Mouse (Mus musculus): ENCODE results near the gene Synj2. TPM values are rescaled to one million over a fixed set of nuclear protein-coding genes. Genes with fewer than 3 reads are reported as not detected.

Synj2 gene
- polyA plus RNA-seq, 1 experiment from 2014 or later = 0.62 TPM

DNA sequence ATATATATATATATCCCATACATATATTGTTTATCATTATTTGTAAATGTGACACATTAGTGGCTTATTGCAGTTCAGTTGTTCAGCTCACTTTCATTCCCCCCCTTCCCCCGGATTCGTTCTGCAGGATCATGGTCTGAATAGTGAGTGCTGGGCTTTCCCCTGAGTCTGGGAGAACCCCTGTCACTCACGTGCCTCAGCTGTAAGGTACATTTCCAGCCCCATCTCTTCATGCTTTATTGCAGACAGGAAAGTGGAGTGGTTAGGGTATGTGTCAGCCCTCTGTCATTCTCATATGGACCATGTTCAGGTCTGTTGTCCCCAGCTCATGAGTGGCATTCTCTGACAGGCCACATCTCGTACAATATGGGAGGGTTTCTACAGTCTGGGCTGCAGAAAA lies 72.0 kb downstream of the Synj2 start:
- DNase-seq = no peak
- no peak for ATAC-seq
- H3K27ac ChIP-seq (ENCODE audit: low read depth) = no peak overlapping the region
- H3K9me3 ChIP-seq (ENCODE audit: low read length) = no peaks in the 10 kb centered on the region
- H3K9ac ChIP-seq (replicated peaks) = no peak overlapping the region
- 0 out of 2 replicates have a peak, but pooled peaks cover 7% of the 10 kb centered on the region for H3K4me1 ChIP-seq (ENCODE audit: insufficient read depth)
- 81% methylated on average over 4 of the region's 4 CpGs for WGBS (ENCODE audit: insufficient replicate concordance)
- peaks cover 6% of the 10 kb centered on the region; the same call in 1 of the 2 replicates for H3K36me3 ChIP-seq (replicated peaks; ENCODE audit: insufficient read depth, low read length)
- TF ChIP-seq EP300 (IDR thresholded peaks at IDR 0.05; ENCODE audit: low read depth) (no peak), CTCF (IDR thresholded peaks at IDR 0.05; ENCODE audit: low read depth) (no peak)
- no peak overlapping the region for H3K4me3 ChIP-seq (ENCODE audit: low read depth, low read length)
- no peak overlapping the region for H3K4me2 ChIP-seq (ENCODE audit: low read depth, low read length)
- H3K27me3 ChIP-seq (ENCODE audit: insufficient read depth, low read length) = no peaks in the 10 kb centered on the region

DNA sequence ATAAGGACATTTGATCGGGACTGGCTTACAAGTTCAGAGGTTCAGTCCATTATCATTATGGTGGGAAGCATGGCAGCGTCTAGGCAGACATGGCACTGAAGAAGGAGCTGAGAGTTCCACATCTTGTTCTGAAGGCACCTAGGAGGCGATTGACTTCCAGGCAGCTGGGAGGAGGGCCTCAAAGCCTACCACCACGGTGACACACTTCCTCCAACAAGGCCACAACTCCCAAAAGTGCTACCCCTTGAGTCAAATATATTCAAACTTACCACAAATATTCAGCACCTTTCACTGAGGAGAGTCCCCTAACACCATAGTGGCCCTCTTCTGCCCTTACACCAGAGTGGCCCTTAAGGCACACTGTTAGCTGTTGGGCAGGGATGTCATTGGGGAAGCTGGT lies 73.9 kb downstream of the Synj2 start:
- peaks cover 6% of the 10 kb centered on the region; the same call in 1 of the 2 replicates for H3K36me3 ChIP-seq (replicated peaks; ENCODE audit: insufficient read depth, low read length)
- H3K4me3 ChIP-seq (ENCODE audit: low read depth, low read length) = no peak overlapping the region
- no peak for ATAC-seq
- H3K27me3 ChIP-seq (ENCODE audit: insufficient read depth, low read length) = no peaks in the 10 kb centered on the region
- no peak for DNase-seq
- 60% methylated on average over 4 of the region's 4 CpGs for WGBS (ENCODE audit: insufficient replicate concordance)
- H3K27ac ChIP-seq (ENCODE audit: low read depth) = no peak overlapping the region
- peaks cover 12% of the 10 kb centered on the region; the same call in 1 of the 2 replicates for H3K4me1 ChIP-seq (ENCODE audit: insufficient read depth)
- no peak for TF ChIP-seq CTCF (IDR thresholded peaks at IDR 0.05; ENCODE audit: low read depth)
- TF ChIP-seq EP300 (IDR thresholded peaks at IDR 0.05; ENCODE audit: low read depth) = no peak
- H3K4me2 ChIP-seq (ENCODE audit: low read depth, low read length) = no peak overlapping the region
- H3K9ac ChIP-seq (replicated peaks) = no peak overlapping the region
- H3K9me3 ChIP-seq (ENCODE audit: low read length) = no peaks in the 10 kb centered on the region

DNA sequence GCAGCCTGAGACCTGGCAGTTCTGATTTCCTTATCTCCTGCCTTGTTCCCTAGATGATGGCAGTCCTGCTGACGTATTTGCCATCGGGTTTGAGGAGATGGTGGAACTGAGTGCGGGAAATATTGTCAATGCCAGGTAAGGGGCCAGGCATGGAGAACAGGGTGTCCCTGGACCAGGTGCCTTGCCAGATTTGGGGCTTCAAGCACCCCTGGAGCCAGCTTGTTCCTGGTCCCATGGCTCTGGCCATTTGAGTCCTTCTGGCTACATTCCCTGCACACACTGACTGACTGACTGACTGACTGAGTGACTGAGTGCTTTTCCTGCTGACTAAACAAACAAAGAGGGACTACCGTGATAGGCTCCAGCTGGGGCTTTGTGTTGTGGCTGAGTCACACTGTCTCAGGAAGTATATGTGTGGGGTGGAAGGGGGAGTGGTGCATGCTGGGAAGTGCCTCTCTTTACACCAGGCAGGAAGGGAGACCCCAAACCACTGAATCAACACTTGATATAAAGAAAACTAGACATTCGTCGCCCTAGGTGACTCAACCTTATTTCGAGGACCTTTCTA lies 75.2 kb downstream of the Synj2 start:
- Histone ChIP-seq H3K9me3 (ENCODE audit: low read length) (no peaks in the 10 kb centered on the region), H3K4me3 (ENCODE audit: low read depth, low read length) (no peak overlapping the region), H3K4me1 (ENCODE audit: insufficient read depth) (peaks cover 12% of the 10 kb centered on the region; the same call in 1 of the 2 replicates), H3K36me3 (replicated peaks; ENCODE audit: insufficient read depth, low read length) (peaks cover 6% of the 10 kb centered on the region; the same call in 1 of the 2 replicates), H3K4me2 (ENCODE audit: low read depth, low read length) (no peak overlapping the region), H3K27me3 (ENCODE audit: insufficient read depth, low read length) (no peaks in the 10 kb centered on the region), H3K27ac (ENCODE audit: low read depth) (no peak overlapping the region), H3K9ac (replicated peaks) (no peak overlapping the region)
- no peak for TF ChIP-seq EP300 (IDR thresholded peaks at IDR 0.05; ENCODE audit: low read depth)
- TF ChIP-seq CTCF (IDR thresholded peaks at IDR 0.05; ENCODE audit: low read depth) = no peak
- ATAC-seq (peak; percentile 61), DNase-seq (no peak)
- WGBS (ENCODE audit: insufficient replicate concordance) = 35% methylated on average over 7 of the region's 7 CpGs

DNA sequence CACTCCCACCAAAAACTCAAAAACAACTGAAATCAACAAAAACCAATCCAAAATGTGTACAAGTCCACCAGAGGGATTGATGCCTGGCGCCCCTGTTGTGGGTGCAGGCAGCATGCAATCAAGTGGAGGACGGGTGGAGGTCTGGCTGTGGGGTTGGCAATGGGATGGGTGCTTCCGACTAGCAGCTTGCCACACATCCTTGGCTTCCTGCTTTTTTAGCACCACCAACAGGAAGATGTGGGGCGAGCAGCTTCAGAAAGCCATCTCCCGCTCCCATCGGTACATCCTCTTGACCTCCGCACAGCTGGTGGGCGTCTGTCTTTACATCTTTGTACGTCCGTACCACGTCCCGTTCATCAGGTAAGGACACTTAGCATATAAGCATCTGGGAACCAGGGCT lies 76.2 kb downstream of the Synj2 start:
- DNase-seq (no peak), ATAC-seq (no peak)
- no peak overlapping the region for H3K4me3 ChIP-seq (ENCODE audit: low read depth, low read length)
- H3K9ac ChIP-seq (replicated peaks) = no peak overlapping the region
- H3K4me1 ChIP-seq (ENCODE audit: insufficient read depth) = peaks cover 12% of the 10 kb centered on the region; the same call in 1 of the 2 replicates
- H3K27me3 ChIP-seq (ENCODE audit: insufficient read depth, low read length) = no peaks in the 10 kb centered on the region
- TF ChIP-seq CTCF (IDR thresholded peaks at IDR 0.05; ENCODE audit: low read depth) (peak; percentile 33), EP300 (IDR thresholded peaks at IDR 0.05; ENCODE audit: low read depth) (no peak)
- H3K9me3 ChIP-seq (ENCODE audit: low read length) = no peaks in the 10 kb centered on the region
- H3K27ac ChIP-seq (ENCODE audit: low read depth) = peak overlapping the region; percentile 60; the same call in 1 of the 2 replicates
- 60% methylated on average over 12 of the region's 12 CpGs for WGBS (ENCODE audit: insufficient replicate concordance)
- peaks cover 6% of the 10 kb centered on the region; the same call in 1 of the 2 replicates for H3K36me3 ChIP-seq (replicated peaks; ENCODE audit: insufficient read depth, low read length)
- H3K4me2 ChIP-seq (ENCODE audit: low read depth, low read length) = no peak overlapping the region

DNA sequence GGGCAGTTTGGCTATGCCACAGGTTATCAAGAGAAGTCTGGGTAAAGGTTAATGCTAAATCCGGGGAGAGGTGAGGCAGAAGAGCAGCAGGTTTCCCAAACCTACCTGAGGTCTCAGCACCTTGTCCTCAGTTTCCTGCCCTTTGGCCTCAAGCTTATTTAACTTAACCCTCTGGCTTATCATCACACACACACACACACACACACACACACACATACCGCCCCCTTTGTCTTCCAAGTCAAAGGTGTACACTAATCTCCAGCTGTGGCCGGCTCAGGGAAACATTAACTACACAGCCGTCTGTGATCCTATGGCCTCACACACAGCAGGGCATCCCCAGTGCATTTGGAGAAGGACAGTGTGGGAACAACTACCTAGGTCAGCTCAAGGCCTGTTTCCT lies 77.3 kb downstream of the Synj2 start:
- Histone ChIP-seq H3K4me2 (ENCODE audit: low read depth, low read length) (no peak overlapping the region), H3K36me3 (replicated peaks; ENCODE audit: insufficient read depth, low read length) (peaks cover 6% of the 10 kb centered on the region; the same call in 1 of the 2 replicates), H3K27ac (ENCODE audit: low read depth) (peak overlapping the region; percentile 60), H3K9ac (replicated peaks) (no peak overlapping the region), H3K27me3 (ENCODE audit: insufficient read depth, low read length) (no peaks in the 10 kb centered on the region), H3K9me3 (ENCODE audit: low read length) (no peaks in the 10 kb centered on the region), H3K4me1 (ENCODE audit: insufficient read depth) (peaks cover 12% of the 10 kb centered on the region; the same call in 1 of the 2 replicates), H3K4me3 (ENCODE audit: low read depth, low read length) (no peak overlapping the region)
- 63% methylated on average over 4 of the region's 4 CpGs for WGBS (ENCODE audit: insufficient replicate concordance)
- ATAC-seq = peak; percentile 73
- peak; percentile 45 for DNase-seq
- TF ChIP-seq EP300 (IDR thresholded peaks at IDR 0.05; ENCODE audit: low read depth) = no peak
- no peak for TF ChIP-seq CTCF (IDR thresholded peaks at IDR 0.05; ENCODE audit: low read depth)

DNA sequence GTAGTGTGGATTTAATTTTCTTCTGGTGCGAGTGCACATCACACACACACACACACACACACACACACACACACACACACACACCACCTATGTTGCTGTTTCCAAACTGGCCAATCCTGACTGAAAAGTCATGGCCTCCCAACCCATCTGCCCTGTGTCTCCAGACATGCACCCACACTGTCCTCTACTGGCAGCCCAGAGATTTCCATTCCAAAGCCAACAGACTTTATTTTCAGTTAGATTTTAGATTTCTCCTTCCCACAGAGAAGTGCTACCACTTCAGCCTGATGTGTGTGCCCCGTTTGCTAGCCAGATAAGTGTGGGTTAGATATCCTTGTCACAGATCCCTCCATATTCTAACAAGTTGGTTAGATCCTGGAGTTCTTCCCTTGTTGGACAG lies 78.7 kb downstream of the Synj2 start:
- ATAC-seq (no peak; the same call in 1 of the 2 replicates), DNase-seq (peak; percentile 42)
- Histone ChIP-seq H3K4me3 (ENCODE audit: low read depth, low read length) (no peak overlapping the region), H3K9ac (replicated peaks) (no peak overlapping the region), H3K27me3 (ENCODE audit: insufficient read depth, low read length) (no peaks in the 10 kb centered on the region), H3K36me3 (replicated peaks; ENCODE audit: insufficient read depth, low read length) (no peaks in the 10 kb centered on the region), H3K4me2 (ENCODE audit: low read depth, low read length) (no peak overlapping the region), H3K9me3 (ENCODE audit: low read length) (no peaks in the 10 kb centered on the region), H3K4me1 (ENCODE audit: insufficient read depth) (peaks cover 12% of the 10 kb centered on the region; the same call in 1 of the 2 replicates), H3K27ac (ENCODE audit: low read depth) (no peak overlapping the region)
- 30% methylated on average over 2 of the region's 2 CpGs for WGBS (ENCODE audit: insufficient replicate concordance)
- TF ChIP-seq CTCF (IDR thresholded peaks at IDR 0.05; ENCODE audit: low read depth) (peak; percentile 89), EP300 (IDR thresholded peaks at IDR 0.05; ENCODE audit: low read depth) (no peak)
